Mouse (Mus musculus): Measurements from ENCODE around the gene R3hcc1l.

The R3hcc1l gene

GRCm38 (mm10) chr19:42599891-42600290 is 81.3 kb downstream of the R3hcc1l start:
- DNase-seq (ENCODE audit: low read depth, low spot score), result no peak

GRCm38 (mm10) chr19:42600591-42600990 is 82.0 kb downstream of the R3hcc1l start:
- no peak for DNase-seq (ENCODE audit: low read depth, low spot score)

- DNase-seq (ENCODE audit: low read depth, low spot score), result no peak
These were observed 82.9 kb downstream of the R3hcc1l start for GRCm38 (mm10) chr19:42601445-42601844.

GRCm38 (mm10) chr19:42602041-42602440 is 83.5 kb downstream of the R3hcc1l start:
- DNase-seq (ENCODE audit: low read depth, low spot score), result no peak

GRCm38 (mm10) chr19:42602576-42602975 is 84.0 kb downstream of the R3hcc1l start:
- DNase-seq (ENCODE audit: low read depth, low spot score), result no peak

GRCm38 (mm10) chr19:42608082-42608481 is 89.5 kb downstream of the R3hcc1l start:
- DNase-seq (ENCODE audit: low read depth, low spot score), result no peak

GRCm38 (mm10) chr19:42609716-42610115 is 91.2 kb downstream of the R3hcc1l start:
- no peak for DNase-seq (ENCODE audit: low read depth, low spot score)

GRCm38 (mm10) chr19:42611746-42612145 is 93.2 kb downstream of the R3hcc1l start:
- DNase-seq (ENCODE audit: low read depth, low spot score), result no peak

- DNase-seq (ENCODE audit: low read depth, low spot score), result peak; percentile 24
These were observed 94.1 kb downstream of the R3hcc1l start, which contains the start of gene Loxl4 for GRCm38 (mm10) chr19:42612654-42613053. Loxl4 (minus strand) TSS chr19:42612813.

GRCm38 (mm10) chr19:42613116-42613515 is 94.6 kb downstream of the R3hcc1l start:
- DNase-seq (ENCODE audit: low read depth, low spot score), result no peak

GRCm38 (mm10) chr19:42613647-42614225 is 95.2 kb downstream of the R3hcc1l start:
- no peak for DNase-seq (ENCODE audit: low read depth, low spot score)

- DNase-seq (ENCODE audit: low read depth, low spot score), result no peak
These were observed 109.5 kb downstream of the R3hcc1l start for GRCm38 (mm10) chr19:42628068-42628467.

- no peak for DNase-seq (ENCODE audit: low read depth, low spot score)
These were observed 113.0 kb downstream of the R3hcc1l start for GRCm38 (mm10) chr19:42631541-42631961.

GRCm38 (mm10) chr19:42632301-42632700 is 113.7 kb downstream of the R3hcc1l start:
- DNase-seq (ENCODE audit: low read depth, low spot score), result no peak

GRCm38 (mm10) chr19:42633650-42634049 is 115.1 kb downstream of the R3hcc1l start:
- no peak for DNase-seq (ENCODE audit: low read depth, low spot score)

- peak; percentile 13 for DNase-seq (ENCODE audit: low read depth, low spot score)
These were observed 118.1 kb downstream of the R3hcc1l start for GRCm38 (mm10) chr19:42636631-42637030.

- no peak for DNase-seq (ENCODE audit: low read depth, low spot score)
These were observed 120.3 kb downstream of the R3hcc1l start for GRCm38 (mm10) chr19:42638604-42639481.

GRCm38 (mm10) chr19:42639544-42639943 is 121.0 kb downstream of the R3hcc1l start:
- peak; percentile 19 for DNase-seq (ENCODE audit: low read depth, low spot score)

GRCm38 (mm10) chr19:42640211-42640610 is 121.7 kb downstream of the R3hcc1l start:
- DNase-seq (ENCODE audit: low read depth, low spot score), result no peak
